ENCODE assay signal across 12 mouse cellular contexts in genomic region chr16:34525866-34526265, GRCm38 (mm10). TPM values are rescaled to one million over a fixed set of nuclear protein-coding genes. Genes with fewer than 3 reads are reported as not detected.
DNase-seq lines count a peak whose midpoint lies in the region; ATAC-seq lines count a peak whose summit lies in the region.
"Had no signal": no experiment of that assay in that cellular context is flagged by ENCODE, and none has a peak within 500 bp of the region (broad histone marks: within the 10 kb centered on the region; RNA-seq: fewer than 3 reads in every experiment).

No protein-coding gene starts in this region.

- H3K27me3 ChIP-seq in forebrain, embryonic 16.5 days (replicated peaks; ENCODE audit: control insufficient read depth, insufficient read depth, low read length): no peaks in the 10 kb centered on the region
- H3K27me3 ChIP-seq in forebrain, embryonic 13.5 days: no peaks in the 10 kb centered on the region
- H3K27me3 ChIP-seq in midbrain, embryonic 15.5 days (replicated peaks): no peaks in the 10 kb centered on the region
- H3K27me3 ChIP-seq in midbrain, embryonic 10.5 days (ENCODE audit: low read depth, poor library complexity, severe bottlenecking): no peaks in the 10 kb centered on the region
- H3K27me3 ChIP-seq: liver, embryonic 15.5 days; neural tube, embryonic 15.5 days had no signal

- DNase-seq in midbrain, embryonic 10.5 days (ENCODE audit: low spot score): no peak
- DNase-seq in left cerebral cortex, postnatal 10 days (ENCODE audit: extremely low spot score in 1 of 2, low spot score in 2 of 2): peak; percentile 45 to 64
- DNase-seq in spleen, adult 18-20 months: no peak
- no peak for DNase-seq in gastrocnemius, postnatal 14 days
- DNase-seq: adrenal gland, postnatal 10 days; cerebellum, adult 11 months had no signal

- H3K36me3 ChIP-seq in forebrain, embryonic 16.5 days (ENCODE audit: control insufficient read depth, insufficient read depth): no peaks in the 10 kb centered on the region
- H3K36me3 ChIP-seq in forebrain, embryonic 13.5 days (ENCODE audit: poor library complexity, severe bottlenecking): no peaks in the 10 kb centered on the region
- H3K36me3 ChIP-seq in midbrain, embryonic 15.5 days (replicated peaks): no peaks in the 10 kb centered on the region
- no peaks in the 10 kb centered on the region for H3K36me3 ChIP-seq in midbrain, embryonic 10.5 days
- H3K36me3 ChIP-seq: liver, embryonic 15.5 days; neural tube, embryonic 15.5 days had no signal

- no peak overlapping the region for H3K27ac ChIP-seq in forebrain, embryonic 16.5 days (ENCODE audit: low read length)
- H3K27ac ChIP-seq in forebrain, embryonic 13.5 days: no peak overlapping the region
- H3K27ac ChIP-seq in midbrain, embryonic 15.5 days: no peak overlapping the region
- H3K27ac ChIP-seq in midbrain, embryonic 10.5 days (replicated peaks): no peak overlapping the region
- H3K27ac ChIP-seq: liver, embryonic 15.5 days; neural tube, embryonic 15.5 days had no signal

- intact Hi-C loops in left cerebral cortex, postnatal 10 days (cut with DNase I): loop anchor here (5.0 kb wide), 1 partner anchor 184 kb away; no protein-coding TSS in a partner anchor
- intact Hi-C loops in gastrocnemius, postnatal 14 days (cut with DNase I; ENCODE audit: low total_unique reads): no loop called here

- WGBS in forebrain, embryonic 16.5 days: 67% methylated on average over 8 of the region's 8 CpGs
- 74% methylated on average over 8 of the region's 8 CpGs for WGBS in forebrain, embryonic 13.5 days
- WGBS in midbrain, embryonic 15.5 days: 74% methylated on average over 8 of the region's 8 CpGs
- 80% methylated on average over 8 of the region's 8 CpGs for WGBS in midbrain, embryonic 10.5 days

- peak; percentile 63 for ATAC-seq in forebrain, embryonic 16.5 days
- ATAC-seq in forebrain, embryonic 13.5 days: no peak
- ATAC-seq in midbrain, embryonic 15.5 days (replicated peaks): 0 out of 2 replicates have a peak, but pooled peaks have one; percentile 24
- no peak for ATAC-seq in inflammation-experienced regulatory T-cells, adult 6 months

- no peaks in the 10 kb centered on the region for H3K9me3 ChIP-seq in forebrain, embryonic 16.5 days (ENCODE audit: control insufficient read depth, low read length)
- no peaks in the 10 kb centered on the region for H3K9me3 ChIP-seq in forebrain, embryonic 13.5 days (replicated peaks)
- no peaks in the 10 kb centered on the region for H3K9me3 ChIP-seq in midbrain, embryonic 15.5 days
- H3K9me3 ChIP-seq in midbrain, embryonic 10.5 days (replicated peaks): no peaks in the 10 kb centered on the region
- H3K9me3 ChIP-seq: liver, embryonic 15.5 days; neural tube, embryonic 15.5 days had no signal

- H3K9ac ChIP-seq in forebrain, embryonic 16.5 days (replicated peaks; ENCODE audit: low read depth, low read length): no peak overlapping the region
- no peak overlapping the region for H3K9ac ChIP-seq in forebrain, embryonic 13.5 days
- no peak overlapping the region for H3K9ac ChIP-seq in midbrain, embryonic 15.5 days
- H3K9ac ChIP-seq: liver, embryonic 15.5 days; neural tube, embryonic 15.5 days had no signal

- H3K4me1 ChIP-seq in forebrain, embryonic 16.5 days (replicated peaks; ENCODE audit: control insufficient read depth, insufficient read depth, low read length): peaks cover 22% of the 10 kb centered on the region
- peaks cover 34% of the 10 kb centered on the region for H3K4me1 ChIP-seq in forebrain, embryonic 13.5 days
- H3K4me1 ChIP-seq in midbrain, embryonic 15.5 days: peaks cover 22% of the 10 kb centered on the region
- peaks cover 31% of the 10 kb centered on the region for H3K4me1 ChIP-seq in midbrain, embryonic 10.5 days
- H3K4me1 ChIP-seq: liver, embryonic 15.5 days had no signal

- H3K4me3 ChIP-seq in forebrain, embryonic 16.5 days (replicated peaks; ENCODE audit: low read length): no peak overlapping the region
- H3K4me3 ChIP-seq in forebrain, embryonic 13.5 days: no peak overlapping the region
- H3K4me3 ChIP-seq in midbrain, embryonic 15.5 days: no peak overlapping the region
- no peak overlapping the region for H3K4me3 ChIP-seq in midbrain, embryonic 10.5 days
- H3K4me3 ChIP-seq: liver, embryonic 15.5 days; neural tube, embryonic 15.5 days had no signal

- no peak overlapping the region for H3K4me2 ChIP-seq in forebrain, embryonic 16.5 days (ENCODE audit: low read length)
- H3K4me2 ChIP-seq in forebrain, embryonic 13.5 days: no peak overlapping the region
- no peak overlapping the region for H3K4me2 ChIP-seq in midbrain, embryonic 15.5 days
- H3K4me2 ChIP-seq: liver, embryonic 15.5 days; neural tube, embryonic 15.5 days had no signal

RNA-seq across cellular contexts. Expression of gene Kalrn, which starts 47.5 kb away (rescaled TPM):
- polyA plus RNA-seq in forebrain, embryonic 16.5 days (2015; fragmentation: Nextera tagmentation; extraction: Ambion mirVana): 35.4 and 43.9 TPM in 2 replicates
- polyA plus RNA-seq in forebrain, embryonic 13.5 days (2015; fragmentation: Nextera tagmentation; extraction: Ambion mirVana): 31.5 and 34.4 TPM in 2 replicates
- polyA plus RNA-seq in midbrain, embryonic 15.5 days (2015; fragmentation: Nextera tagmentation; extraction: Ambion mirVana): 34.5 and 39.2 TPM in 2 replicates
- 11.3 and 16.8 TPM in 2 replicates for polyA plus RNA-seq in midbrain, embryonic 10.5 days (2016; fragmentation: Nextera tagmentation; extraction: Ambion mirVana)
- total RNA-seq in left cerebral cortex, postnatal 10 days (2021): 100 to 1,000 TPM; 318 to 335 TPM
- polyA plus RNA-seq in inflammation-experienced regulatory T-cells, adult 6 months (2017; shearing (Covaris generic)): under 1 TPM in 1 of 3 experiments, not detected in 2; 0.21 TPM
- 10 to 100 TPM; 16.3 to 20.2 TPM for total RNA-seq in gastrocnemius, postnatal 14 days (2021)

Comparison
In these comparisons a context has a peak if more than half of its experiments do, and no peak if none do; other contexts are left out.
1. ATAC-seq: peak in forebrain, embryonic 16.5 days (single experiment) and midbrain, embryonic 15.5 days (single experiment); none in forebrain, embryonic 13.5 days (single experiment) and inflammation-experienced regulatory T-cells, adult 6 months (single experiment).
2. DNase-seq: peak in left cerebral cortex, postnatal 10 days (2 of 2); none in midbrain, embryonic 10.5 days (single experiment), spleen, adult 18-20 months (0 of 2) and gastrocnemius, postnatal 14 days (single experiment).